Mouse (Mus musculus) layer of hippocampus, adult 2 months (tissue): Measurements from ENCODE around the gene Cemip2. TPM values are rescaled to one million over a fixed set of nuclear protein-coding genes. Genes with fewer than 3 reads are reported as not detected.

Source experiments
- DNase-seq, 2 experiments: peaks; one replicate each; pipeline ENCODE4 v3.0.0; 2022; ENCODE audit warnings: low spot score in 2 of 2
- H3K27ac ChIP-seq: fragments of 200-600 bp; 2 replicates; pipeline ENCODE4 v1.8.1; 2022
- H3K4me3 ChIP-seq: fragments of 200-600 bp; 2 replicates; pipeline ENCODE4 v1.8.1; 2022; ENCODE audit warnings: mild to moderate bottlenecking
- CTCF ChIP-seq: fragments of 200-600 bp; conservative IDR thresholded peaks from 2 replicates; pipeline ENCODE4 v1.8.1; 2022; ENCODE audit warnings: antibody characterized with exemption, mild to moderate bottlenecking, moderate library complexity
- total RNA-seq, 2 experiments: library from RNA; stranded (reverse); gene quantifications; 2 replicates each; pipeline ENCODE4 v1.2.3; 2021

Gene Cemip2
- total RNA-seq, 2 experiments from 2014 or later = 13.3 TPM

DNA sequence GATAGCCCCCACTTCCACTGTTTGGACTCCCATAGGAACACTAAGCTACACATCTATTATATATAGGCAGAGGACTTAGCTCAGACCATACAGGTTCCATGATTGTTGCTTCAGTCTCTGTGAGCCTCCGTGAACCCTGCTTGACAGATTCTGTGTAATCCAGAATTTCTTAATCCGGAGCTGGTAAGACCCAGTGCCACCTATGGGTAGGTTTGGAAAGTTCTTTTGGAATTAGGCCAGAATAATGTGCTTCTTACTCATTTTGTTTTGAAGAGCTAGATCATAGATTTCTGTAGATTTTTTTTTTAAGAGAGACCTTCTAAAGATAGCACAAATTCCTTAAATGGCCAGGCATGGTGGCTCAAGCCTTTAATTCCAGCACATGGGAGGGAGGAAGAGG lies 14.1 kb upstream of the Cemip2 start:
- Histone ChIP-seq H3K4me3 (no peak overlapping the region), H3K27ac (no peak overlapping the region)
- peak; percentile 64 for TF ChIP-seq CTCF
- no peak for DNase-seq

DNA sequence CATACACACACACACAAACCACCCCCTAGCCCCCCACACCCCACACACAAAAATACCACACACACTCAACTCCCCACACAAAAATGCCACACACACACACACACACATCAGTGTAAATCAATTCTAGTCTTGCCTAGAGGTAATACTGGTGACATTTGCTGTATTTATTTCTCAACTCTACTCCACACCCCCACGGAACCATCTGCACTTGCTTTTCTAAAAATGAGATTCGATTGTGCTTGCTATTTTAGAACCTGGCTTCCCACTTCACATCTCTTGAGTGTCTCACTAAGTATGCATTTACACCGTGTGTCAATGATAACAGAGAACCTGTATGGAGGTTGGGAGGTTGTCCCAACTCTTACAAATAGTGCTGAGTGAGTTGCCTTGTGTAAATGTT lies 13.4 kb upstream of the Cemip2 start:
- DNase-seq = peak; percentile 65 to 80

DNA sequence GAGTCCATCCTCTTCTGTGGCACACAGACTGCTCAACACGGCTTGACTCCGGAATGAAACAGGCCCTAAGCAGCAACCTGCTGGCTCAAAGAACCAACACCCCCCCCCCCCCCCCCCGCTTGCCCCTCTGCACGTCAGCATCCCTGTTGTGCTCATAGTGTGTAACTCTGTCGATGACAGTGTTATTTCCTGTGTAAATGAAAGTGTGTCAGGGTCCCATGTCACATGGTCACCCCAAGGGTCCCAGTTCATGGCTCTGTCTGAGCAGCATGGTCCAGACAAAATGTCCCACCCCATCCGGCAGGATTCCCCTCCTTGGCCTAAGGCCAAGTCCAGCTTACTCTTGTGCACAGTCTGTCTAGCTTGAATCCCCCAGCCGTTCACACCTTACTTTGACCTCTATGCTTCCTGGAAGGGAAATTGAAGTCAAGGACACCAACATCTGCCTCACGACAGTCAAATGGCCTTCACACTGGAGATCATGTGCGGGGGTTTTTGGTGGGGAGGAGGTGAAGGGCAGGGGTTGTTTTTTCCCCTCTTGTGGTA lies 10.6 kb upstream of the Cemip2 start:
- no peak overlapping the region for H3K4me3 ChIP-seq
- no peak for TF ChIP-seq CTCF
- DNase-seq = no peak
- H3K27ac ChIP-seq = no peak overlapping the region

More for the DNA sequence above, 13.4 kb upstream of the Cemip2 start:
- no peak for TF ChIP-seq CTCF
- Histone ChIP-seq H3K27ac (no peak overlapping the region), H3K4me3 (no peak overlapping the region)

DNA sequence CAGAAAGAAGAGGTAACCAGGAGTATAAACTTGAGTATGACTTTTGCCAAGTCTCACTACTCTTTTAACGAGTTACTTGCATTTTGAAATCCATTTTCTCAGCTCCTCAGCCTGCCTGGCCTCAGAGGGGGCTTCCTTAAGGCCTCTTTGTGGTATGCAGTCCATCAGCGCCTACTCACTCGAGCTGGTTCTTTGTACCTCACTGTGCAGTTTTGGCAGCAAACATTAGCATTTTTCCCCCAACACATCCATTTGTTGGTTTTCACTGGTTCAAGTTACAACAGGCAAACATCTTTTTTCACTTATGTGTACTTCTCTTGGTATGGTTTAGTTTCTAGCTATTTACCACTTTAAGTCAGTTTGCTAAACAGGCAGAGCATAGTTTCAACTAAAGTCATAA lies 8.3 kb upstream of the Cemip2 start:
- no peak for TF ChIP-seq CTCF
- no peak for DNase-seq
- Histone ChIP-seq H3K27ac (no peak overlapping the region), H3K4me3 (no peak overlapping the region)

DNA sequence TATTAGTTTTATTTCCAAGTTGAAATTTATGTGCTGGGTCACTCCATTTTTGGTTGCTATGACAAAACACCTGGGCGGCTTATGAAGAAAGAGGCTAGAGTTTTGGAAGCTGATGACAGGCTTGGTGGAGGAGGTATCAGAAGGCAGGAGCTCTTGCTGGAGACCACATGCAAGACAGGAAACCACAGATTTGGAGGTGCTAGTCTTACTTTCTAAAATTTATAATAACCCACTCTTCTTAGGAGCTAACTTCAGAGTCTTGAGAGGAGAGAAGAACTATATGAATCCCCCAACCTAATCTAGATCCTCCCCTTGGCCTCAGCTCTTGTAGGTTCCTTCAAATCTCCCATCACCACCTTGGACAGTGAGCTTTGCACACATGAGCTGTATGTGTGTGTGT lies 6.6 kb upstream of the Cemip2 start:
- no peak for TF ChIP-seq CTCF
- Histone ChIP-seq H3K4me3 (no peak overlapping the region), H3K27ac (no peak overlapping the region)
- DNase-seq = no peak

DNA sequence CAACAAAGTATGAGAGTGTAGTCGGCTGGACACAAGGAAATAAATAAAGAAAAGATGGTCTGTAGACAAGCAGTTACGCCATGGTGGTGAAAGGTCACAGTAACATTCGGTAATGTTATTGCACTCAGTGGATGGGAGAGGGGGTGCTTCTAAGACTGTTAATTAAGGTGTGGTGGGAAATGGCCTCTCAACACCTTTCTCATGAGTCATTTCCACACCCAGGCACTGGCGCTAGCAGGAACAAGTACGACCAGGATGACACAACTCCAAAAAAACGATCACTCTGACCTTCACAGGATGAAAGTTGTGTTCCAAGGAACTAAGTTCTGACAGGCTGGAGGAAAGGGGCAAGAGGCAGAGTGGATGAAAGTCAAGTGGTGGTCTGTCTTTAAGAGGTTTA lies 4.5 kb upstream of the Cemip2 start:
- no peak for TF ChIP-seq CTCF
- Histone ChIP-seq H3K4me3 (no peak overlapping the region), H3K27ac (no peak overlapping the region)
- no peak for DNase-seq

DNA sequence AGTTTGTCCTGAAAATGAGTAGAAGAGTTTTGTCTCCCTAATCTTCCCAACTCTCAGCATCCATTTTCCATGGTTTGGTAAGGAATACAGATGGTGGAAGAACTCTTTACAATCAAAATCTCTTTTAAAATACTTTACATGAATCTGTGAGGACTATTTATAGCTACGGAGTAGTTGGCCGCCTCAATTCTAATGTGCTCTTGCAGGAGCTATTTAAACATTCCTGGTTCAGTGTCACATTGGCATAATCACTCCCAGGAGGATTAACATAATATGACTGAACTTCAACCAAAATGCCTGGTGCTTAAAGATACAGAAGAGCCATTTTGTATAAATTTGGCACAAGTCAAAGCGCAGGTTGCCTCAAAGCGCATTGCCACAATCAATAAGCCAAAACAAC lies 2.5 kb upstream of the Cemip2 start:
- H3K27ac ChIP-seq = no peak overlapping the region

DNA sequence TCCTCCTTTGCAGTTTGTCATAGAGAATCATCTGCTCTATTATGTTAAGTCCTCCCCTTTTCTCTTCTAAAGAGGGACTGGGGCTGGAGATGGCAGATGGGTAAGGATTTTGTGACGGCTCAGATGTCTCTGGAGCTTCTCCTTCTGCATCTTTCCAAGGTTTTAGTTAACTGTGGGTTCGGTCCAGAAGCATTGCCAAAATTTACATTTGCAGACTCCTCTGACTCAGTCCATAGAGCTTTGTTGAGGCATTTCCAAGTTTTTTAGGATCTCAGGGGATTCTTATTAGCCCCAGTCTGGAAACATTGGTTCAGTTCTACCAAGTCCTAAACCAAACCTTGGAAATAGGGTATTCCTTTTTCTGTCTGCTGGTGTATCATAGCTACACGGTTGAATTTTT lies 1.5 kb upstream of the Cemip2 start:
- TF ChIP-seq CTCF = no peak

More for the DNA sequence above, 2.5 kb upstream of the Cemip2 start:
- DNase-seq = no peak
- H3K4me3 ChIP-seq = no peak overlapping the region
- TF ChIP-seq CTCF = no peak

DNA sequence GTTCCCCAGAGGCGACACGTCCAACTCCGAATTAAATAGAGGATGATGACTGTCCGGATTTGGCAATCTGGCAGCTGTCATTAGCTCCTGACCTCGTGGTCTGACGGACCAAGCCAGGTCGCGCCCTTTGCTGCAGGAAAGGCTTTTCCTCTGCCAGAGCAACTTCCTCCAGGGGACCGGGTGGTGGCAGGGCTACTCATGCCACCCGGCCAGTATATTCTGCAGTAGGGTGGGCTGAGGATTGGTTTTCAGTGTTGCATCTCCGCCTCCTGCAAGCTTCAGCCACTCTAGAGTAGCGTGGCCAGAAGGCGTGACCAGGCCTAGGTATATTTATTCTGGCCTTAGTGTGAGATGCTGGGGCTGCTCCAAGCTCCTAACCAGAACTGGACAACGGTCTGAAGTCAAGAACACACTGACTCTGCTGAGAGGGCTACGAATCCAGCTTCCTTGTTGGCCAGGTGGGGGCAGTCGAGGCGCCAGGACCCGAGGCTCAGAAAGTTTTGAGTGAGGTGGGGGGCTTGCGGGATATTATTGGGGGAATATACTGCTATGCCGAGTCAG lies 891 bp upstream of the Cemip2 start:
- Histone ChIP-seq H3K4me3 (no peak overlapping the region; the same call in 1 of the 2 replicates), H3K27ac (peak overlapping the region; percentile 36; the same call in 1 of the 2 replicates)
- DNase-seq = no peak
- TF ChIP-seq CTCF = peak; percentile 57

More for the DNA sequence above, 1.5 kb upstream of the Cemip2 start:
- Histone ChIP-seq H3K27ac (no peak overlapping the region), H3K4me3 (no peak overlapping the region)
- DNase-seq = no peak

DNA sequence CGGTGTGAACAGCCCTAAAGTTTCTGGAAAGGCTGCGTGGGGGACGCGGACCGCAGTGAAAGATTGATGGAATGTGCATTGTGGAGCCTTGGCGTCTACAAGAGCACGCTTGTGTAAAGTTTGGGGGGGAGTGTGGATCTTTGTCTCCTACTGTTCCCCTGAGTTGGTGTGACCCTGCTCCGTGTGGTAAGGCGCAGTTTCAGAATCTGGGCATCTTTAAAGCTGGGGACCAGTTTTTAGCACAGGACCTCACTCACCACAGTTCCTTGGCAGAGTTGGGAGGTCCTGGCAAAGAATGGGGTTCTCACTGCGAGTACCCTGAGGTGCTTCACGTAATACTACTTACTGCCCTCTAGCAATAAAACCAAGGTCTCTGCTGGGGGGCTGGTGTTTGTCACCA lies 964 bp downstream of the Cemip2 start:
- Histone ChIP-seq H3K27ac (peak overlapping the region; percentile 95), H3K4me3 (peak overlapping the region; percentile 97)
- DNase-seq = no peak
- no peak for TF ChIP-seq CTCF

DNA sequence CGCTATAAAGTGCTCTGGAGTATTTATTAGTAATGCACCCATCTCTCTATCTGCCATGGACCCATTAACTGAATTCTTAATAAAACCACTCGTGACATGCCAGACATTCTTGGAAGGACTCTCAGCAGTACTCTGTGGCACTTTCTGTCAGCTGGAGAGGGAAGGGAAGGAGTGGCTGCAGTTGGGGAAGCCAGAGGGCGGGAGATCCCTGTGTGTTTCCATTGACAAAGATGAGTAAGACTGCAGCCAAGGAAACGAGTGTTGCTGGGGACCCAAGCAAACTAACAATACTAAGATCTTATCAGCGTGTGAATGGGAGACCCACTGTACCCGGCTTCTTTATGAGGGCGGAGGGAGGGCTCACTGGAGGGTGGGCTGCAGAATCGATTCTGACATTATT lies 2.5 kb downstream of the Cemip2 start:
- no peak for TF ChIP-seq CTCF
- DNase-seq = no peak
- no peak overlapping the region for H3K27ac ChIP-seq
- peak overlapping the region; percentile 0; the same call in 1 of the 2 replicates for H3K4me3 ChIP-seq

DNA sequence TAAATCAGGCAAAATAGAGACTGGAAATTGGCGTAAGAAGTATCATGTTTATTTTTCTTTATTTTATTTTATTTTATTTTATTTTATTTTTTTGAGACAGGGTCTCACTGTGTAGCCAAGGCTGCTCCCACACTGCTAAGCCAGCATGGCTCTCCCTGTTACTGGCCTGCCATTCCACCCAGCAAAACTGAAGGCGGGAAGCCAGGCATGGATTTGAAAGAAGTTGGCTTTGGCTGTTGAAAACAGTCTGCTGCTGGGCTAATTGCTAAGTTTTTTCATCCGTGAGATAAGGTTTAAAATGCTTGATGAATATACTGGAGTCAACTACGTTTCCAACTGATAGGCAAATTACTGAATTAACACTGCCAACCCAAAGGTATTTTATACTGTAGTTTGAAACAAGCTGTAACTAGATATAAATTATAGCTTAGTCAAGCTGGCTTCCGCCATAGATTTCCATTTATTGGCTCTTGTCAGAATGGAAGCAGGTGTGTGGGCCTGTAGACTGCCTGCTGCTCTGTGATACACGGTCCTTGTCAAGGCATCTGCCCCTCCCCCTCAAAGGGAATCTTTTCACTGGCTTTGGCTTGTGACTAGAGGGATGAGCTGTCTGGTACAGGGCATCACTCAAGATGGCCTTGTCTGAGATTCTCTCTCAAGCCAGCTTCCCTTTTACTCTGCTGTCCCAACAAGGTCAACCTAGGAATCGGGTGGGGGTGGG lies 3.1 kb downstream of the Cemip2 start:
- Histone ChIP-seq H3K27ac (0 out of 2 replicates have a peak overlapping the region, but pooled peaks have one; percentile 14), H3K4me3 (no peak overlapping the region; the same call in 1 of the 2 replicates)
- DNase-seq = no peak
- TF ChIP-seq CTCF = no peak

DNA sequence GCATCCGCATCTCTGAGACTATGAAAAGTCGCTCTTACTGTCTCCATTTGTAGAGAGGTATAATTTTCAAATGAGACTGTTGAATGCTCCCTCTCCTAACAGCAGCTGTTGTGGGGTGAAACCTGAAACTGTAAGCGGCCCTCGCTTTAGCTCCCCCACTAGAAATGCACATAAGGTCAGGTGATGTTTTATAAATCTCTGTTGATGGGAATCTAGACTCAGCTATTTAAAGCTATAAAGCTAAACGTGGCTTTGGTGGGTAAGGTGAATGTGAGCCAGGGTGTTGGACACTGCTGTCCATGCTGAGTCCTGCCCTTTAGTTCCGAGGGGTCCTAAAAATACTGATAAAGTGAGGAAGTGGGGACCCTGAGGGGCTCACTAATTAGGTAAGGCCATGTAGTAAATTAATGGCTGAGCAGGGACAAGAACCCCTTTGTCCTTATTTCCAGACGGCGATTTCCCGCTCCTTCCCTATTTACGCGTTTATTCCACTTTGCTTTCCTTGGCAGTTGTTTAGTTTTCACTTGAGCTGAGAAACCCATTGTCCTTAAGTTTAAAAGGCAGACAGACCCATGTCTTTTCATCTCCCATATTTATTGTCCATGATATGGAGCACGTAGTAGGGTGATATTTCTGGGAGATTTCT lies 3.8 kb downstream of the Cemip2 start:
- Histone ChIP-seq H3K27ac (peak overlapping the region; percentile 14; the same call in 1 of the 2 replicates), H3K4me3 (no peak overlapping the region)
- no peak for DNase-seq
- no peak for TF ChIP-seq CTCF
